Mouse (Mus musculus) left cerebral cortex, adult 8-10 months (tissue): Measurements from ENCODE around the gene Mrpl20. TPM values are rescaled to one million over a fixed set of nuclear protein-coding genes. Genes with fewer than 3 reads are reported as not detected.
"Not testable (repeated sequence)": the region's sequence is repeated elsewhere in the genome, so short reads cannot be mapped to it uniquely, and the experiment has no call there.

Experiments used
- DNase-seq, 2 experiments: peaks; one replicate each; pipeline ENCODE4 v3.0.0; 2022; ENCODE audit warnings: low spot score in 2 of 2
- total RNA-seq, 4 experiments: library from RNA; stranded (reverse); gene quantifications; 2 replicates each; pipeline ENCODE4 v1.2.4; 2022

Gene Mrpl20
- total RNA-seq, 4 experiments from 2014 or later = 75.3 to 87.1 (median 84.7) TPM

DNA sequence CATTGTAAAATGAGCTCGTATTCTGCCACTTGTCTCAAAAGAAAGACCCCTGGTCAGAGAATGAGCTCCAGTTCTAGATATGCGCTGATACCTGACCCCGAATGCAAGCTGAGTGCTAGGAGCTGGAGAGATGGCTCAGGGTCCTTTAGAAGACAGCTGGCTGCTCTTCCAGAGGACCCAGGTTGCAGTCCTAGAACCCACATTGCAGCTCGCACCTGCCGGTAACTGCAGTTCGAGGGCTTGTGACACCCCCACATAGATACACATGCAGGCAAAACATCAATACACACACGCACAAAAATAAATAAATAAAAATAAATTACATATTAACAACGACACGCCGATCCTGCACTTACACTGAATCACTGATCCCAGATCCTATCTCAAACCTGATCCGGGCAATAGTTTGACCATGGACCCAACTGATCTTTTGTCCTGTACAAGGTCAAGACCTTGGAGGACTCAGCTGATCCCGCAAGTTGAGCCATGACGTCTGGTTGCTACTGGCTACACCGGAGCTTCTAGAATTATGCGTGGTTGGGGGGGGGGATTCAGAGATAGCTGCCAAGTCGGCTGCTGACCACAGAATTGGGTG, 19.1 kb upstream of the Mrpl20 start:
- no peak for DNase-seq

DNA sequence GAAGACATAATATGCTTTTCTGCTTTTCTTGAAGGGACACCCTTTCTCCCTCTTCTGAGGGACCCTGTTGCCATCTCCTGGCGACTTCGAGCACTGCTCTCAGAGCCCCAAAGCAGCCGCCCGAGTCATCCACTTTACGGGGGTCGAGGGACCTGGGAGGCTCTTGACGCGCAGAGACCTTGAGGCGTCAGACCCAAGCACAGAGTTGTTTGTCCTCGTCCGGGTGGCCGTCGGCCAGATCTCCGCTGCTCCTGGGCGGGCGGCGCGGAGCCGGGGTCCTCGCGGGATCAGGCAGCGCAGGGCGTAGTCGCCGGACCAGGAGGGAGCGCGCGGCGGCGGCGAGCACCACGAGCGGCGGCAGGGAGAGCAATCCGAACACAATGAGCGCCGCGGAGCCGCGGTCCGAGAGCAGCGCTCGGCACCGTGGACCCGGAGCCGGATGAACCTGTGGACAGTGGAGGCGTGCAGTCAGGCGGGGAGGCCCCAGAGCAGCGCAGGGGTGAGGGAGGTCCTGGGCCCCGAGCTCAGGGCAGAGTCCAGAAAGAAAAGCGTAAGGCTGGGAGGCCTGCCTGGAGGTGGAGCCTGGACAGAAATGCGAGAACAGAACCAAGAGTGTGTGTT, 18.5 kb upstream of the Mrpl20 start:
- DNase-seq = peak in 1 of 2 experiments; percentile 64

DNA sequence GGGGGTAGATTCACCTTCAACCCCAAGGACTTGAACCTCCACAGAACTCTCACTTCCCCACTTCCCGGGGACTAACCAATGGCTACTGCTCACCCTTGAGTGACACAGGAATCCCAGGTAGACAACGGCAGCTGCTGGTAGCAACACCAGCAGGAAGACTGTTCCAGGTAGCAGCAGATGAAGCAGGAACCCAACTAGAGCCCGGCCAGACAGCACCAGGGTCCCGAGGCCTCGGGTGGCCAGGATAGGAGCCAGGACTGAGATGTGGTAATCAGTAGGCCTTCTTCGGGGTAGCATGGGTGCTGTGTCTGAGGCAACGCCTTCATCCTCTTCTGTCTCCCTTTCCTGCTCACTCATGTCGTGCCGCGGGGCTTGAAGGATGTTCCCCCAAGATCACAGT, 17.4 kb upstream of the Mrpl20 start:
- no peak for DNase-seq

DNA sequence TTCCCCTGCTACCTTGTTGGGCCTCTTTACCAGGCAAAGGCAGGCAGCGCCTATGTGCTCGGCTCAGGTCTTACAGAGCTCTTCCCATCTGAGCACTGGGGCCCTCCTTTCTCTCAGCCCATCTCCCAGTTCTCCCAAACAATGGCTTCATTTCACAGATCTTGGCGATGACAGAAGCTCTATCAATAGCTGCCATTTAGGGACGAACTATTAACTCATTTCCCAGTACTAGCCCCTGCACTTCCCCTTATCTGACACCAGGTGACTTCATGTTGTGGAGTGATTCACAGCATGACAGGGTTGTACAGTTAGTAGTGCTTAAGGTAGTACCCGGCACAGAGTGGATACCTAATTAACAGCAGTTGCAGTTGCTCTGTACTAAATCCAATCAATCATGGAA, 16.9 kb upstream of the Mrpl20 start, which contains the start of gene Tmem88b:
Gene Tmem88b (minus strand): TSS at position 56 of the 400 bp plus-strand sequence.
- DNase-seq = no peak

- no peak for DNase-seq
Observed at GRCm38 (mm10) chr4:155788300-155788699, 14.4 kb upstream of the Mrpl20 start.

GRCm38 (mm10) chr4:155788833-155789232, 13.8 kb upstream of the Mrpl20 start:
- DNase-seq = not testable (repeated sequence)

- no peak for DNase-seq
Observed at GRCm38 (mm10) chr4:155790021-155790489, 12.6 kb upstream of the Mrpl20 start, which contains the start of gene Ankrd65. Ankrd65 (plus strand) TSS chr4:155790439.

- DNase-seq = no peak
Observed at GRCm38 (mm10) chr4:155790650-155791161, 12.0 kb upstream of the Mrpl20 start.

DNA sequence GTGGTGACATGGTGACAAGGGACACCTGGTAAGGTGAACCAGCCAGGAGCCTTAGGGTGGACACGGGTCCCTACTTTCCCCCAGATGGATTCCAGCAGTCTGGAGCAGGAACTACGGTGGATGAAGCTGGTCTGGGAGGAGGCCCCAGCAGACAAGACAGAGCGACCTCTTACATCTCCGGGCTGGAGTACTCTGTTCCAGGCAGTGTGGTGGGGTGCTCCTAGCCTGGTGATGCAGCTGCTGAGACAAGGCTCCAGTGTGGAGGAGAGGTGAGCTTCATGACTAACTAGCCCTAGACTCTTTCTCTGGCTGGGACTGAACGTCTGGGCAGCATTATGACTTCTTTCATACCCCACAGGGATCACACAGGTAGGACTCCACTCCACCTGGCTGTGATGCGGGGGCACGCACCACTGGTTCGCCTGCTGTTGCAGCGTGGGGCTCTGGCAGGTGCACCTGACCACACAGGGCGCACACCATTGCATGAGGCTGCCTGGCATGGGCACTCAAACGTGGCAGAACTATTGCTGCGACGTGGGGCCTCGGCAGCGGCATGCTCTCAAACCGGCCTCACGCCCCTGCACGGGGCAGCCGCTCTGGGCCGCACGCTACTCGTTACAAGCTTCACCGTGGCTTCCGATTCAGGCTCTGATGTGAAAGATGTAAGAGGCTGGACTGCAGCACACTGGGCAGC, 11.3 kb upstream of the Mrpl20 start:
- no peak for DNase-seq

GRCm38 (mm10) chr4:155793730-155794129, 8.9 kb upstream of the Mrpl20 start:
- no peak for DNase-seq

DNA sequence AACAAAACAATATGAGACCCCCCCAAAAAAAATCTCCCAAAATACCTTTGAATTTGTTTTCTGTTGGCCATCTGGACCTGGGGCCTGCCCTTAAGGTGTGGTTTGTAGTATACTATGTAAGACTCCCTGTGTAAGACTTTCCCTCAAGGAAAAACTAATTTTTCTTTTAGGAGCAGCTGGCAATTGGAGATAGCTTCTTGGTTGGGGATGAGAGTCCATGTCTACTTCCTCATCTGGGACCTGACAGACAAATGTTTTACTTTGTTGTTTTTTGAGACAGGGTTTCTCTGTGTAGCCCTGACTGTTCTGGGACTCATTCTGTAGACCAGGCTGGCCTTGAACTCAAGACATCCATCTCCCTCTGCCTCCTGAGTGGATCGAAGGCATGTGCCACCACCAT, 603 bp upstream of the Mrpl20 start:
- DNase-seq = no peak

DNA sequence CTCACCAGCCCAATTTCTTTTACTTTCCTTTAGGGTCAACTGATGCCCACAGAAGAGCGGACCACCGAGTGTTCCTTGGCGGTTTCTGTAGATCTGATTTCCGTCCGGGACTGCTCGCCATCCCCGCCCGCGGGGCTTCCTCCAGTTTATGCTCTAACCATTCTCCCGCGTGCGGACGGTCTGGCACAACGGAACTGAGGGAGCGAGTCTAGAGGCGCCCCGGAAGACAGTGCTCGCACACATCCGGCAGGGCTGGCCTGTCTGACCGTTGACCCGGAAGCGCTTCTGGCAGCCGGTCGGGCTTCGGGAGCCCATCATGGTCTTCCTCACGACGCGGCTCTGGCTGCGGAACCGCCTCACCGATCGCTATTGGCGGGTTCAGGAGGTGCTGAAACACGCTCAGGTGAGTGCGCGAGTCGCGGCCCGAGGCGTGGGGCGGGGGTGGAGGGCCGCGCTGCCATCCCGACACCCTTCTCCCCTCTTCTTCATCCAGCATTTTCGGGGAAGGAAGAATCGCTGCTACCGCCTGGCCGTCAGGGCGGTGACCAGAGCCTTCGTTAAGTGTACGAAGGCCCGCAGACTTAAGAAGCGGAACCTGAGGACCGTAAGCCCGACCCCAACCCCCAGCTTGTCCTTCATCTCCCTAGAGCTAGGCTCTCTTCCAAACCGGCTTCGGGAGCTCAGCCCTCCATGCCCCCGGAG, 813 bp downstream of the Mrpl20 start:
- peak; percentile 87 to 97 for DNase-seq

DNA sequence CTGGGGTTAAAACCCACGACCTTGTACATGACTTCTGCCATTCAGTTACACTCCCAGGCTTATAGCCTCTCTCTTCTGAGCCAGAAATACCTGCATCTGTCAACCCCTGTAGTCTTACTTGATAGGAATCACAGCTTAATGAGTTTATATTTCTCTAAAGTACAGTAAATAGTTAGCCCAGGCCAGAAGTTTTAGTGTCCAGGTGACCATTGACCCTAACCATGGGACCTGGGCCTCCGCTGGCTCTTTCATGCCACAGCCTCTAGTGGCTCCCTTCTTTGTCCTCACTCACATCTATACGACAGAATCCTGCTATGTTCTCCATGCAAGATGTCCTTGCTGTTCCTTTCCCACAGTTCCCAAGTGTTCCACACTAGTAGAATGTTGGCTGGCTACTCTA, 5.2 kb downstream of the Mrpl20 start:
- no peak for DNase-seq

GRCm38 (mm10) chr4:155811929-155812664, 9.4 kb downstream of the Mrpl20 start, which contains the start of gene Ccnl2:
Ccnl2 (plus strand) TSS chr4:155812489.
- DNase-seq = peak; percentile 74 to 93

GRCm38 (mm10) chr4:155812665-155813181, 10.0 kb downstream of the Mrpl20 start:
- no peak for DNase-seq

GRCm38 (mm10) chr4:155817533-155817932, 14.9 kb downstream of the Mrpl20 start:
- no peak for DNase-seq

DNA sequence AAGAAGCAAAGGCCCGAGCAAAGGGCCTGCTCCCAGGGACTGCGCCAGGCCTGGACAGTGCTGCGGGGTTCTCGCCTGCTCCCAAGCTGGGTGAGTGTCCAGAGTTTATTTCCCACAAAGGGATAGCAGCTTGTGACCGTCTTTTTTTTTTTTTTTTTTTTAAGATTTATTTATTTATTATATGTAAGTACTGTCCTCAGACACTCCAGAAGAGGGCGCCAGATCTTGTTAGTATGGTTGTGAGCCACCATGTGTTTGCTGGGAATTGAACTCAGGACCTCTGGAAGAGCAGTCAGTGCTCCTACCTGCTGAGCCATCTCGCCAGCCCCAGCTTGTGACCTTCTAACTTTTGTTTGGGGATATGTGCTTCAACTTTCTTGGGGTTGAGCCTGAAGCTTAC, 18.3 kb downstream of the Mrpl20 start:
- no peak for DNase-seq

GRCm38 (mm10) chr4:155823443-155823842, 20.8 kb downstream of the Mrpl20 start:
- DNase-seq = no peak

DNA sequence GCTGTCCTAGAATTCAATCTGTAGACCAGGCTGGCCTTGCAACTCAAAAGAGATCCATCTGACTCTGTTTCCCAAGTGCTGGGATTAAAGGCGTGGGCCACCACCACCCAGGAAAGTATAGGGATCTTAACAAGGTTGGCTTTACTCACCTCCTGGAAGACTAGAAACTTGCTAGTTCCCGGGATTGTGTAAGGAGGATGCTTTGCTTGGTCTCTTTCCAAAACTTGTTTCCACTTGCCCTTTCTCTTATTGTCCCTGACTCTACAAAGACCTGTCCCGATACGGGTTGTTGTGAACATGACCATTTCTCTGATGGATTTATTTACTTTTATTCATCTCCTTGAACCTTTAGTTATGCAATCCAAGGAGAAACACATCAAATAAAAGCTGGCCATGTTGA, 27.2 kb downstream of the Mrpl20 start:
- DNase-seq = no peak

- no peak for DNase-seq
Observed at GRCm38 (mm10) chr4:155830596-155830995, 27.9 kb downstream of the Mrpl20 start.
